Mouse (Mus musculus) c-Kit-positive CD71-positive TER-119-negative erythroid progenitor cells, embryonic 14.5 days (primary cell): Measurements from ENCODE around the gene Cldn9.

Experiments
- DNase-seq: peaks from one replicate; pipeline ENCODE4 v3.0.0-alpha.2; 2013; ENCODE audit warnings: low read depth

The Cldn9 gene

DNA sequence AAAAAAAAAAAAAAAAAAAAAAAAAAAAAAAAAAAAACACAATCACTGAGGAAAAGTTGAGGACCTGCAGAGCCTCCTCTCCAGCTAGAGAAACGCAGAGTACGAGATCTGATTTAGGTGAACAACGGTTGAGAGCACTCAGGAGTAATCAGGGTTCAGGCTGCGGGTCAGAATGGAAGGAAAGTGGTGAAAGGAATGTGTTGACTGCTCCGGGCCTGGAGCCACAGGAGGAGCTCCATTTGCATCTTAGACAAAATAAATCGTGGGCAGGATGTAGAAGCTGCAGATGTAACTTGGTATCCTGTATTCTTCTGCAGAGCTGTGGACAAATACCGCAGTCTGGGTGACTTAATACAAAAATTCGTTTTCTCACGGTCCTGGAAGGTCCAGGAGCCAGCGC is 37.9 kb downstream of the Cldn9 start:
- no peak for DNase-seq

GRCm38 (mm10) chr17:23644613-23645495 is 39.0 kb downstream of the Cldn9 start, which contains the start of gene Mmp25:
Gene Mmp25, minus strand, starts transcription at chr17:23645277.
- no peak for DNase-seq
